Mouse (Mus musculus) stomach, postnatal 0 days (tissue): ENCODE results near the gene Hdac6. TPM values are rescaled to one million over a fixed set of nuclear protein-coding genes. Genes with fewer than 3 reads are reported as not detected.

Experiments used
- ATAC-seq: fragments of 200-750 bp; cut with Nextera tagmentation; 2 replicates; pipeline ENCODE4 v1.8.0; 2017; ENCODE audit not compliant: low FRiP score, low TSS enrichment
- DNase-seq: peaks from one replicate; pipeline ENCODE4 v3.0.0-alpha.2; 2016; ENCODE audit warnings: low spot score
- H3K27ac ChIP-seq: fragments of 300-500 bp; sonication (generic); replicated peaks from 2 replicates; pipeline ENCODE4 v1.5.1; 2014; ENCODE audit warnings: mild to moderate bottlenecking, control low read depth
- H3K27me3 ChIP-seq: fragments of 300-500 bp; sonication (generic); 2 replicates; pipeline ENCODE4 v1.6.1; 2014; ENCODE audit warnings: low read length; ENCODE audit not compliant: control insufficient read depth, insufficient read depth
- H3K36me3 ChIP-seq: fragments of 300-500 bp; sonication (generic); 2 replicates; pipeline ENCODE4 v1.6.1; 2014; ENCODE audit warnings: low read length, mixed read lengths; ENCODE audit not compliant: control insufficient read depth, insufficient read depth
- H3K4me1 ChIP-seq: fragments of 300-500 bp; sonication (generic); replicated peaks from 2 replicates; pipeline ENCODE4 v1.6.1; 2014; ENCODE audit warnings: antibody characterized with exemption; ENCODE audit not compliant: control insufficient read depth, insufficient read depth
- H3K4me2 ChIP-seq: fragments of 300-500 bp; sonication (generic); replicated peaks from 2 replicates; pipeline ENCODE4 v1.6.1; 2014; ENCODE audit warnings: low read depth, mild to moderate bottlenecking, control low read depth, moderate library complexity
- H3K4me3 ChIP-seq: fragments of 300-500 bp; sonication (generic); 2 replicates; pipeline ENCODE4 v1.5.1; 2014; ENCODE audit warnings: low read depth, low read length, control low read depth
- H3K9ac ChIP-seq: fragments of 300-500 bp; sonication (generic); 2 replicates; pipeline ENCODE4 v1.6.1; 2014; ENCODE audit warnings: mild to moderate bottlenecking, low read length, control low read depth, mixed read lengths
- H3K9me3 ChIP-seq: fragments of 300-500 bp; sonication (generic); 2 replicates; pipeline ENCODE4 v1.6.1; 2016; ENCODE audit warnings: low read length; ENCODE audit not compliant: control insufficient read depth
- CTCF ChIP-seq: IDR thresholded peaks from 2 replicates; pipeline ENCODE4 v1.5.1; 2016; ENCODE audit warnings: antibody characterized with exemption, low read depth, mild to moderate bottlenecking, moderate library complexity
- EP300 ChIP-seq: optimal IDR thresholded peaks from 2 replicates; pipeline ENCODE3; 2016; ENCODE audit warnings: antibody characterized with exemption
- WGBS: fragments of 180-500 bp; shearing (Covaris S2); extraction: QIAGEN DNeasy Blood & Tissue Kit; methylation state at CpG from one replicate; pipeline ENCODE4 v1.1.7; 2014; 5-methylcytosine and 5-hydroxymethylcytosine counted together
- polyA plus RNA-seq: library from polyadenylated mRNA; unstranded; fragments of >200 nt; fragmentation: Nextera tagmentation; extraction: Ambion mirVana; gene quantifications from 2 replicates; pipeline ENCODE4 v1.2.1, GENCODE M21; 2015

The Hdac6 gene
- polyA plus RNA-seq, 1 experiment from 2014 or later = 6.2 TPM

DNA sequence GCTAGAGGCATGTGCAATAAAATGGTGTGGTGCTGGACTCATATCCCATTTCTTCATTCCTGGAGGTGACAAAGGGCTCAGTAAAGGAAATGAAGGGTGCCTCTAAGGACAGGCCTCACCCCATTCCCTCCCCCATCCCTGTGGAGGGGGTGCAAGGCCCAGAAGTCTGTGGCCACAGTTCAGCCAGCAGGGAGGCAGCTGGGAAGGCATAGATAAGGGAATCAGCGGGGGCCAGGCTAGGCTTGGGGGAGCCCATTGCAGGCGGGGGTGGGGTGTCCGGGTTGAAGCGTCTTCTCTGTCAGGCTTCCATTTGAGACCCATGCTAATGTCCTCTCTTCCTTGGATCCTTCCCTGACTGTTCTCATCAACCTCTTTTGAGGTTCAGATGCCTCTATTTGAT lies 23.6 kb upstream of the Hdac6 start:
- Histone ChIP-seq H3K27ac (no peak overlapping the region), H3K4me3 (no peak overlapping the region), H3K4me1 (no peaks in the 10 kb centered on the region), H3K9me3 (no peaks in the 10 kb centered on the region), H3K36me3 (no peaks in the 10 kb centered on the region), H3K9ac (no peak overlapping the region), H3K27me3 (no peaks in the 10 kb centered on the region), H3K4me2 (no peak overlapping the region)
- DNase-seq = no peak
- TF ChIP-seq EP300 (no peak), CTCF (no peak)
- 45% methylated on average over 2 of the region's 4 CpGs for WGBS
- no peak for ATAC-seq

DNA sequence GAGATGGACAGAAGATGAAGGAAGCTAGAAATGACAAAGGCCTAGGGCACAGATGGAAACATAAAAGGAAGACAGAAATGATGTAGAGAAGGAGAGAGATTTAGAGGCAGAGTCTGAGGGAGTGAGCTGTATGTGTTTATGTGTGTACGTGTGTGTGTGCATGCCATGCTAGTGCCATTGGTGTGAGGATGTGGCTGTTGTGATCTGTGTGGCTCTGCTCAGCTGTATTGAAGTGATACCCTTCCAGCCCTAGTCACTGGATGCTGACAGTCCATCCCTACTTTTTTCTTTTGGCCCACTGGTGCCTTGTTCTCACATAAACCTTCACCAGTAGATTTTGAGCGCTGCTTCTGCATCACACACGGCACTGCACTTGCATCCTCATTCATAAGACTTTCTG lies 21.2 kb upstream of the Hdac6 start:
- WGBS = 77% methylated on average over 3 of the region's 3 CpGs
- no peak overlapping the region for H3K9ac ChIP-seq
- H3K4me2 ChIP-seq = no peak overlapping the region

DNA sequence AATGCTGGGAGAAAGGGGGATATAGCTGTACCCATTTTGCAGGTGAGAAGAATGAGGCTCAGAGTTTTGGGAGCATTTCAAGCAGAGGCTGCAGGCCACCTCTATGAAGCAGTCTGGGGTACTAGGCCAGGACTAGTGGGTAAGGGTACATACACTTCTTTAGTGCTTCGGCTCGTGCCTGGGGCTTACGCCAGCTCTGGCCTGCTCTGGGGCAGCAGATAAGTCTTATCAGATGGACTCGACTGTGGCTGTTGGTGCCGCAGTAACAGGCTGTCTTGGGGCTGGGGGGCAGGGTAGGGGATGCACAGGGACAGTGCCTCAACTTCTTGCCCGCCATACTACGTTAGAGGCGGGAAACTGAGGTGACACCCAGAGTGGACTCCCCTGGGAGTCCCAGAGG lies 20.5 kb upstream of the Hdac6 start:
- Histone ChIP-seq H3K9ac (no peak overlapping the region), H3K4me3 (no peak overlapping the region), H3K4me1 (no peaks in the 10 kb centered on the region), H3K4me2 (no peak overlapping the region), H3K9me3 (no peaks in the 10 kb centered on the region), H3K36me3 (no peaks in the 10 kb centered on the region), H3K27ac (no peak overlapping the region), H3K27me3 (no peaks in the 10 kb centered on the region)
- no peak for ATAC-seq
- TF ChIP-seq EP300 (no peak), CTCF (no peak)
- WGBS = 63% methylated on average over 8 of the region's 8 CpGs
- DNase-seq = no peak

More for the DNA sequence above, 21.2 kb upstream of the Hdac6 start:
- DNase-seq = no peak
- Histone ChIP-seq H3K36me3 (no peaks in the 10 kb centered on the region), H3K27ac (no peak overlapping the region), H3K4me1 (no peaks in the 10 kb centered on the region), H3K9me3 (no peaks in the 10 kb centered on the region), H3K4me3 (no peak overlapping the region), H3K27me3 (no peaks in the 10 kb centered on the region)
- no peak for TF ChIP-seq CTCF
- TF ChIP-seq EP300 = no peak
- ATAC-seq = no peak

DNA sequence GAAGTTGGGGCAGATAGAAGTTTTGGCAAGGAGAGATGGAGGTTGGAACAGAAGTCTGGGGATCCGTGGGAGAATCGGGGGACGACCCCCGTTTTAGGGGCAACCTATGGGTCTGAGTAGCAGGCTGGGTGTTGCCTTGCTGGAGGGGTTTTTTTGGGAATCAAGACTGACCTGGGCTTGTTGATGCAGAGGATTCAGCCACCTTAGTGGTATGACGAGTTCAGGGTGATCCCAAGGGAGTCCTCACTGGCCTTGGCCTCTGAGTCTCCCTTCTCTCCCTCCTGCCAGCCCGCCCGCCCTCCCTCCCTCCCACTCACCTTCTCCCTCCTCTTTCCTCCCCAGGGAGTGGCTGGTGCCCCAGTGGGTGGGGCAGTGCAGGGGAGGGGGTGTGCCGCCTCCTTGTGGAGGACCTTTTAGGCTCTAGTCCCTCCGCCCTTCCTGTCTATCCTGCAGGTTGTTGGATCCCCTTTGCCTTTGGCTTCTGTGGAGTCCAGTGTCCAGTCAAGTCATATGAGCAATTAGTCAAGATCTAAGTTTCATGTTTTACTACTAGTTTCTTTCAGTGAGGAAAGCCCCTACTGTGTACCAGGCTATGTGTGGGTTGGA lies 20.0 kb upstream of the Hdac6 start:
- Histone ChIP-seq H3K4me2 (no peak overlapping the region), H3K36me3 (no peaks in the 10 kb centered on the region), H3K27ac (no peak overlapping the region), H3K4me1 (no peaks in the 10 kb centered on the region), H3K9ac (no peak overlapping the region), H3K9me3 (no peaks in the 10 kb centered on the region), H3K4me3 (no peak overlapping the region), H3K27me3 (no peaks in the 10 kb centered on the region)
- DNase-seq = no peak
- ATAC-seq = no peak
- no peak for TF ChIP-seq CTCF
- TF ChIP-seq EP300 = no peak
- WGBS = 82% methylated on average over 5 of the region's 9 CpGs

DNA sequence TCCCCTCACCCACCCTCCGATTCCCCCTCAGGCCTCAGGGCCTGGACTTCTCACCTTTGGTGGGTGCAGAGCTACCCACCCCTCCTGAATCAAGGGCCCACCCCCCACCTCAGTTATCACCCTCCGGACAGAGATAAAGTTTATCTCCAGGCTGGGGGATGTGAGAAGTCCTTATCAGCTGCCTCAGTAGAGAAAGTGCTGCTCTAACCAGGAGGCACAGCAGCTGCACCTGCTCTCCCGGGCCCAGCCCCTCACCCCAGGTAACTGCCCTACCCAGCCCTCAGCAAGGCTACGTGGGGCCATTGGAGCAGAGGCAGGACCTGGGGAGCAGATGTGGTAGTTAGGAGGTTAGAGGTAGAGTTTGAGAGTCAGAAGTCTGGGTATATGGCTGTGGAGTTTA lies 18.5 kb upstream of the Hdac6 start:
- ATAC-seq (no peak), DNase-seq (no peak)
- no peaks in the 10 kb centered on the region for H3K27me3 ChIP-seq
- TF ChIP-seq CTCF = no peak
- TF ChIP-seq EP300 = no peak
- 55% methylated on average over 4 of the region's 4 CpGs for WGBS
- H3K4me1 ChIP-seq = no peaks in the 10 kb centered on the region
- H3K9ac ChIP-seq = no peak overlapping the region
- no peak overlapping the region for H3K4me2 ChIP-seq
- H3K4me3 ChIP-seq = no peak overlapping the region
- H3K9me3 ChIP-seq = no peaks in the 10 kb centered on the region
- no peak overlapping the region for H3K27ac ChIP-seq
- no peaks in the 10 kb centered on the region for H3K36me3 ChIP-seq

DNA sequence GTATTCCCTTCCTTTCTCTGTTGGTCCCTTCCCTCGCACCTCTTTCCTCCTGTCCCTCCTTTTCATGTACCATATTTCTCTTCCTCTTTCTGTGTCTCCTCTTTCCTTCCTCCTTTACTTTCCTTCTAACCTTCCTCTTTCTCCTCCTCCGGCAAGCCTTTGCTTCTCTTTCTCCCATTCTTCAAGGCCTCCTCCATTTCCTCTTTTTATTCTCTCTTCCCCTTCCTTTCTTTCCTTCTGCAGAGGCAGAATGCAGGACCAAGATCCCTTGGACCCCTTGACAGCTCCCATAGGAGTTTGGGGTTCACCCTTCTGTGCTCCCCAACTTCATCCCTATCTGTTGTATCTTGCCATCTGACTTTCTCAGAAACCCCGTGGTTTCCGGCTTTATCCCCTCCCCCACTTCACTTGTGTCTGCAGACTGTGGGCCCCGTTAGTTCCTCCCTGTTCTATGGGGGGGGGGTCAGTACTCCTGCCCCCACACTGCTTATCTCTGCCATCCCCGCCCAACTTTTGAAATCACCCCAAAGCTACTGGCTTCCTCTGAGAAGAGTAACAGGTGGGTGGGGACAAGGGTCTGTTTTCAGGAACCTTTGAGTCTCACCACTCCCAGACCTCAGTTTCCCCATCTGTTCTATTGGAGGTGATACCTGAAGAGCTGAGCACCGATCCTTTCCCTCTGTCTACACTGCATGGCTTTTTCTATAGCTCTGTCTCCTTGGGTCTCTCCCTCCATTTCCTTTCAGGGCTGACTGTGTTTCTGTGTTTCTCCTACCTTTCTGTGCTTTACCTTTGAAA lies 16.3 kb upstream of the Hdac6 start:
- Histone ChIP-seq H3K4me1 (no peaks in the 10 kb centered on the region), H3K9ac (no peak overlapping the region), H3K4me2 (no peak overlapping the region), H3K4me3 (no peak overlapping the region), H3K9me3 (no peaks in the 10 kb centered on the region), H3K27ac (no peak overlapping the region), H3K27me3 (no peaks in the 10 kb centered on the region), H3K36me3 (no peaks in the 10 kb centered on the region)
- 64% methylated on average over 7 of the region's 7 CpGs for WGBS
- no peak for ATAC-seq
- DNase-seq = no peak
- TF ChIP-seq CTCF (no peak), EP300 (no peak)
